Mouse (Mus musculus) CH12.LX (cell line): Measurements from ENCODE around the gene Ptov1. TPM values are rescaled to one million over a fixed set of nuclear protein-coding genes. Genes with fewer than 3 reads are reported as not detected.

Experiments used
- DNase-seq: peaks from one replicate; pipeline ENCODE4 v3.0.0-alpha.2; 2013; ENCODE audit errors: extremely low read depth
- H3K27ac ChIP-seq: 2 replicates; pipeline ENCODE4 v1.5.1; 2012; ENCODE audit warnings: low read depth, mild to moderate bottlenecking, control low read depth, moderate library complexity; ENCODE audit not compliant: insufficient read depth
- H3K27me3 ChIP-seq: replicated peaks from 2 replicates; pipeline ENCODE3; 2012; ENCODE audit warnings: inconsistent platforms
- H3K36me3 ChIP-seq, 2 experiments: replicated peaks in 1 of 2; 2 replicates each; pipeline versions ENCODE3 to v1.6.1; 2012; ENCODE audit warnings: inconsistent platforms in 1 of 2, low read length in 1 of 2, mild to moderate bottlenecking in 1 of 2, mixed read lengths in 1 of 2, moderate library complexity in 1 of 2; ENCODE audit not compliant: control insufficient read depth in 1 of 2, insufficient read depth in 1 of 2
- H3K4me1 ChIP-seq, 2 experiments: 2 replicates each; pipeline ENCODE4 v1.6.1; 2012; ENCODE audit warnings: inconsistent platforms in 1 of 2, moderate library complexity in 1 of 2; ENCODE audit not compliant: insufficient read depth in 2 of 2, control insufficient read depth in 1 of 2
- H3K4me2 ChIP-seq: 2 replicates; pipeline ENCODE4 v1.6.1; 2012; ENCODE audit warnings: low read depth, mild to moderate bottlenecking, control low read depth; ENCODE audit not compliant: poor library complexity, insufficient read depth, severe bottlenecking
- H3K4me3 ChIP-seq, 3 experiments: fragments of 150-350 bp in 1 of 3; sonication (generic) in 1 of 3; replicated peaks in 1 of 3; 2 replicates each; pipeline versions ENCODE3 to v1.5.1; 2011 to 2012; ENCODE audit warnings: low read depth in 2 of 3, low read length in 2 of 3, mild to moderate bottlenecking in 2 of 3, moderate library complexity in 2 of 3, control low read depth in 1 of 3, improper control_type of control experiment in 1 of 3, inconsistent platforms in 1 of 3, mixed read lengths in 1 of 3; ENCODE audit not compliant: poor library complexity in 1 of 3
- H3K79me2 ChIP-seq: replicated peaks from 2 replicates; pipeline ENCODE4 v1.6.1; 2012; ENCODE audit warnings: mild to moderate bottlenecking, moderate library complexity; ENCODE audit not compliant: control insufficient read depth, poor library complexity, insufficient read depth, severe bottlenecking; ENCODE audit errors: extremely low read depth
- H3K9ac ChIP-seq: 2 replicates; pipeline ENCODE4 v1.6.1; 2012; ENCODE audit warnings: low read depth, mild to moderate bottlenecking, control low read depth, moderate library complexity; ENCODE audit not compliant: insufficient read depth
- H3K9me3 ChIP-seq: replicated peaks from 2 replicates; pipeline ENCODE3; 2012; ENCODE audit warnings: low read length, inconsistent platforms, mixed read lengths
- BHLHE40 ChIP-seq: IDR thresholded peaks from 2 replicates; pipeline ENCODE4 v1.6.1; 2011; ENCODE audit warnings: mild to moderate bottlenecking, low read depth, low read length, improper control_type of control experiment
- CHD2 ChIP-seq: IDR thresholded peaks from 2 replicates; pipeline ENCODE4 v1.6.1; 2011; ENCODE audit warnings: low read length, improper control_type of control experiment
- HCFC1 ChIP-seq: IDR thresholded peaks from 2 replicates; pipeline ENCODE4 v1.6.1; 2012; ENCODE audit warnings: low read depth, mild to moderate bottlenecking, inconsistent platforms, low read length, improper control_type of control experiment
- IRF4 ChIP-seq: IDR thresholded peaks from 2 replicates; pipeline ENCODE4 v1.6.1; 2014; ENCODE audit warnings: low read depth, mild to moderate bottlenecking, inconsistent platforms, low read length, improper control_type of control experiment
- JUND ChIP-seq: conservative IDR thresholded peaks from 2 replicates; pipeline ENCODE4 v1.6.1; 2011; ENCODE audit warnings: low read depth, low read length, improper control_type of control experiment
- KAT2A ChIP-seq: IDR thresholded peaks from 2 replicates; pipeline ENCODE4 v1.6.1; 2012; ENCODE audit warnings: low read length, improper control_type of control experiment, inconsistent platforms; ENCODE audit not compliant: insufficient replicate concordance
- MAX ChIP-seq: IDR thresholded peaks from 2 replicates; pipeline ENCODE4 v1.6.1; 2011; ENCODE audit warnings: low read length, improper control_type of control experiment
- MAZ ChIP-seq: IDR thresholded peaks from 2 replicates; pipeline ENCODE4 v1.6.1; 2012; ENCODE audit warnings: low read depth, mild to moderate bottlenecking, inconsistent platforms, low read length, improper control_type of control experiment, moderate library complexity
- MEF2A ChIP-seq: IDR thresholded peaks from 2 replicates; pipeline ENCODE4 v1.6.1; 2014; ENCODE audit warnings: low read depth, mild to moderate bottlenecking, inconsistent platforms, low read length, improper control_type of control experiment, borderline replicate concordance
- MXI1 ChIP-seq: IDR thresholded peaks from 2 replicates; pipeline ENCODE4 v1.6.1; 2011; ENCODE audit warnings: mild to moderate bottlenecking, low read depth, low read length, improper control_type of control experiment
- MYC ChIP-seq: IDR thresholded peaks from 2 replicates; pipeline ENCODE4 v1.6.1; 2011; ENCODE audit warnings: low read depth, mild to moderate bottlenecking, improper control_type of control experiment, low read length
- NRF1 ChIP-seq: IDR thresholded peaks from 2 replicates; pipeline ENCODE4 v1.6.1; 2014; ENCODE audit warnings: low read depth, mild to moderate bottlenecking, inconsistent platforms, low read length, improper control_type of control experiment, moderate library complexity
- PAX5 ChIP-seq: IDR thresholded peaks from 2 replicates; pipeline ENCODE4 v1.6.1; 2012; ENCODE audit warnings: low read length, inconsistent platforms, mixed read lengths
- POLR2A ChIP-seq: IDR thresholded peaks from 2 replicates; pipeline ENCODE4 v1.6.1; 2011; ENCODE audit warnings: low read depth, mild to moderate bottlenecking, improper control_type of control experiment, low read length
- RCOR1 ChIP-seq: conservative IDR thresholded peaks from 2 replicates; pipeline ENCODE4 v1.6.1; 2012; ENCODE audit warnings: low read depth, mild to moderate bottlenecking, inconsistent platforms, low read length, improper control_type of control experiment
- SIN3A ChIP-seq: IDR thresholded peaks from 2 replicates; pipeline ENCODE4 v1.6.1; 2012; ENCODE audit warnings: low read length, improper control_type of control experiment, inconsistent platforms
- SMC3 ChIP-seq: IDR thresholded peaks from 2 replicates; pipeline ENCODE4 v1.6.1; 2011; ENCODE audit warnings: low read depth, low read length, improper control_type of control experiment
- UBTF ChIP-seq: IDR thresholded peaks from 2 replicates; pipeline ENCODE4 v1.6.1; 2012; ENCODE audit warnings: low read depth, mild to moderate bottlenecking, inconsistent platforms, low read length, improper control_type of control experiment, moderate library complexity
- USF1 ChIP-seq: IDR thresholded peaks from 2 replicates; pipeline ENCODE4 v1.6.1; 2014; ENCODE audit warnings: low read depth, mild to moderate bottlenecking, inconsistent platforms, low read length, improper control_type of control experiment
- ZMIZ1 ChIP-seq: IDR thresholded peaks from 2 replicates; pipeline ENCODE4 v1.6.1; 2012; ENCODE audit warnings: low read depth, mild to moderate bottlenecking, inconsistent platforms, low read length, improper control_type of control experiment
- dilution Hi-C: fragments of 300-500 bp; cut with MboI; formaldehyde crosslinking; loops from 2 replicates; pipeline ENCODE4 v1.14.3; 2020; ENCODE audit warnings: low sequenced_read_pairs; ENCODE audit not compliant: extremely low pct_unique_long_range_greater_than_20kb, extremely low pct_ligation_motif_present
- in situ Hi-C: fragments of 300-500 bp; cut with MboI; formaldehyde crosslinking; loops from 3 replicates; pipeline ENCODE4 v1.14.3; 2019; ENCODE audit warnings: low sequenced_read_pairs, low pct_ligation_motif_present, low pct_unique_long_range_greater_than_20kb, mixed read lengths
- polyA plus RNA-seq: library from polyadenylated mRNA; unstranded; fragments of >175 nt; gene quantifications from 2 replicates; pipeline ENCODE4 v1.2.1, GENCODE M21; 2012; ENCODE audit warnings: low read depth; ENCODE audit not compliant: insufficient read length
- total RNA-seq, 2 experiments: library from RNA; depleted of rRNA; stranded (reverse); fragments of 300-350 nt in 1 of 2; fragments of >200 nt in 1 of 2; gene quantifications; 2 replicates each; pipeline ENCODE4 v1.2.3; 2012 to 2014

The Ptov1 gene
- total and polyA plus RNA-seq, 3 experiments: 5.7 to 21.0 (median 16.8) TPM

GRCm38 (mm10) chr7:44849416-44850111 lies 20.0 kb downstream of the Ptov1 start:
- DNase-seq: peak; percentile 91
- H3K27me3 ChIP-seq: no peaks in the 10 kb centered on the region
- dilution Hi-C loops: no loop called here
- peak overlapping the region; percentile 81 to 98 (median 93) for H3K4me3 ChIP-seq
- H3K27ac ChIP-seq: peak overlapping the region; percentile 94
- peak overlapping the region; percentile 97 for H3K9ac ChIP-seq
- H3K9me3 ChIP-seq: no peaks in the 10 kb centered on the region
- in situ Hi-C loops: loop anchor here (10.0 kb wide), 1 partner anchor 105 kb away; no protein-coding TSS in a partner anchor
- H3K36me3 ChIP-seq: peaks cover 31 to 53% of the 10 kb centered on the region in 2 experiments
- peaks cover 14 to 43% of the 10 kb centered on the region in 2 experiments for H3K4me1 ChIP-seq
- peak overlapping the region; percentile 11; the same call in 1 of the 2 replicates for H3K4me2 ChIP-seq
- H3K79me2 ChIP-seq: peaks cover 28% of the 10 kb centered on the region
- TF ChIP-seq USF1 (peak; percentile 33), MYC (peak; percentile 87), ZMIZ1 (no peak), IRF4 (no peak), UBTF (0 out of 2 replicates have a peak, but pooled peaks have one; percentile 18), CHD2 (peak; percentile 45), PAX5 (no peak), POLR2A (peak; percentile 63), JUND (no peak), NRF1 (peak; percentile 85), MXI1 (peak; percentile 93), MEF2A (0 out of 2 replicates have a peak, but pooled peaks have one; percentile 37), HCFC1 (peak; percentile 83), MAX (peak; percentile 75), MAZ (peak; percentile 63; the same call in 1 of the 2 replicates), RCOR1 (peak; percentile 85), BHLHE40 (peak; percentile 85), SIN3A (peak; percentile 80; the same call in 1 of the 2 replicates), KAT2A (peak; percentile 83; the same call in 1 of the 2 replicates), SMC3 (no peak)
